Mouse (Mus musculus) cerebellum, postnatal 25 days (tissue): ENCODE measurements at regions not wholly inside any gene's neighbourhood (a gene's known extent, or its start where the extent isn't known, plus 50 kb on each side); places are given as distances from the start of the nearest gene placed in this dataset.
A peak's percentile ranks its signal among the peaks of the same experiment; 100 is the strongest.

Experiments used
- DNase-seq, 2 experiments: peaks; one replicate each; pipeline ENCODE4 v3.0.0; 2021; ENCODE audit warnings: mixed read lengths in 2 of 2

DNA sequence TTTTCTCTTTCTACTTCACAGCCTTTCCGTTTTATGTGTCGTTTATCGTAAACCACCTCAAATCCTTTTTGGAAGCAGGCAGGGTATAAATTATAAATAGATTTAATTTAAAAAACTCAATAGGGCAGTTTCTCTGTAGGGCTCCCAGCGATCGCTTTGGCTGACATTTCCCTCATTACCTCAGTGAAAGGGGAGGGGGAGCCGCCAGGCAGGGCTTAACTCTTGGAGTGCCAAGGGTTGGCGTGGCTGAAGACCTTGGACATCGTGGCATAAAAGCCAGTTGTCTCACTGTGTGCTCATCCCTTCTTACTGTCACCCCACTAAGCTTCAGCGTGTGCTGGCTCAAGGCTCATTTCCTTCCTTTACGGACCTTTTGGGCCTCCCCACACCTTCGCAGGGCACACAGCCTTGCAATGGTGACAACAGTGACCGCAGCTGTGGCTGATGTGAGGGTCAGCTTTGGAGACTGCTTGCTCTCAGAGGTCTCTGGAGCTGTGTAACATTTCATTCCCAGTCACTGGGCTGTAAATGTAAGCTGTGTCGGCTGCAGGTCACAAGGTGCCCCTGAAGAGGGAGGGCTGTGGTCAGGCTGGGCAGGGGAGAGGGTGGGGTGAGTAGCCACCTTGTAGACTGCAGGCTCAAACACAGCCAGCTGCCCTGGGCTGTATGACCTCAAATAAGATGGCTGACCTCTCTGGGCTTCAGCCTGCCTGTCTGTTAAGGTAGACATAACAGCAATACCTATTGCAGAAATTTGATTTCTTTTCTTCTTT, 81.6 kb upstream of the Stx16 start:
- DNase-seq = no peak

DNA sequence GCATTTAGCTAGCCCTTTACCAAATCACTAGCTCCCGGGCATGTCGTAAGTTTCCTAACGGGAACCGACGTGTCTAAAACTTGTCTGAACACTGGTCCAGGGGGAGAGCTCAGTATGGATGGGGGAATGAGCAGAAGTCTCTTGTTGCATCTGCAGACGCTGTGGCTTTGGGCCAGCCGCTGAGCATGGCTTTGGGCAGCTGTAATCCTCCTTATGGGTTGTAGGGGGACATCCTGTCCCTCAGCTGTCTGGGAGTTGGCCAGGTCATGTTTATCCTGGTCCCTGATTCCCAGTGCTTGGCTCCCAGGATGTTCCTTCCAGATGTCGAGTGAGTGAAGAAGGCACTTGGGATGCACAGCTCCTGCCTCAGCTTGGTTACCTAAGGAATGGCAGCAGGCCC, 71.4 kb upstream of the Stx16 start:
- no peak for DNase-seq

DNA sequence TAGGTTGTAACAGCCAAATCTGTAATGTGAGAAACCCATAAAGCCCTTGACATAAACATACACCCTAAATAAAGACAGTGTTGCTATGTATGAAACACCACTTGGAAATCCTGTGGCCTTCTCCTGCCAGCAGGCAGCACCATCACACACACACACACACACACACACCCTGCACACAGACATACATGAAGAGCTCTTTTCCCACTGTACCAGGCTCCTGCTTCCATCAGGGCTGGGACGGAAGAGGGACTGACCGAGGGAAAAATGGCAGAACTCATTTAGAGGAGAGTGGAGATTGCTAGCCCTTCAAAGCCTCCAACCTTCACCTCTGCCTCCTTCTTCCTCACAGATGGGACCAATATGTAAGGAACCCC, 68.1 kb upstream of the Stx16 start:
- no peak for DNase-seq

GRCm38 (mm10) chr2:174008350-174009218, 67.5 kb upstream of the Stx16 start:
- no peak for DNase-seq

GRCm38 (mm10) chr2:174010038-174010437, 66.1 kb upstream of the Stx16 start:
- no peak for DNase-seq

DNA sequence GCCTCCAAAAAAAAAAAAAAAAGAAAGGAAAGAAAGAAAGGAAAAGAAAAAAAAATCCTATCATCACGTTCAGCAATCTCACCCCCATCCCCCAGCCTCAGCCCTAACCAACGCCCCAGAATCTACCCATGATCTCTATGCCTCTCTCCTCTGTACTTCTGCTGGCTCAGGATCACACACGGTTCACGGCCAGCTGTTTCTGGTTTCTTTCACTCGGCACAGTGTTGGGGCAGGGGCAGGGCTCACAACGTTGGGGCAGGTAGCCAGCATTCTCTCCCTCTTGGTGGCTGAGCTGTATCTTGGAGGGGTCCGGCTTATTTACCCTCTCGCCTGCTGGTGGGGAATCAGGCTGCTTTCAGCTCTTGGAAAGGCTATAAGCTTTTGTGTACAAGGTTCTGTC, 64.7 kb upstream of the Stx16 start:
- DNase-seq = no peak

DNA sequence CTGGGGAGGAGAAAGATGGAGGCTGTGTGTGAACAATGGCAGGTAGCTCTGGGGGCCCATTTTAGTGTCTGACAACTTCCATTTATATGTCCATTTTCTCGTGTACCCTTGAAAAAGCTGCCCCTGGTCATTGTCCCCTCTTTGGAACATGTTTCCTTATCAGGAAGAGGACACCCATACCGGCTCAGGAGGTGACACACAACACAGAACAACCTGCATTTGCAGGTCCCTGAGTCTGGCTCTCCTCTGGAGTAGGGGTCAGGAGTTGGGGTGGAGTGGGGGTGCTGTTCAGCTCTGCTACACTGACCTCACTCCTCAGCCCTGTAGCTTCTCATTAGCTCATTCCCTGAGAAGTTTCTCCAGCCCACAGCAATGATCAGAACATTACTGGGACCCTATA, 61.7 kb upstream of the Stx16 start:
- no peak for DNase-seq

GRCm38 (mm10) chr2:174015283-174015682, 60.8 kb upstream of the Stx16 start:
- DNase-seq = peak in 1 of 2 experiments; percentile 12

DNA sequence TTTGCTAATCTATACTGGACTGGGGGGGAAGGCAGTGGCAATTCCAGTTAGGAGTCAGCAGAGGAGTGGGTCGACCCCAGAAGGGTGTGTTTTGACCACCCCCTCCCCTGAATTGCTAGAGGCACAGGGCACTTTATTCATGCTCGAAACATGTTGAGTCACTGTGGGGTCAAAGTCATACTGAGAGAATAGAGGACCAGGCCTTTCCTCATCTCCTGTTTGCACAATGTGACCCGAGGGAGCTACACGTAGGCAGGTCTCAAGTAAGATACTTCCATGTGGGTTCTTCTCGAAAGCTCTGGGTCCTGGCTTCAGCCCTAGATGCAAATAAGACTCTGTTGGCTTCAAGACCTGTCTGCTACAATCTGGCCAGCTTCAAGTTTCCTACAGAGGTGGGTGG, 60.0 kb upstream of the Stx16 start:
- DNase-seq = no peak

- no peak for DNase-seq
Observed at GRCm38 (mm10) chr2:174017042-174017441, 59.1 kb upstream of the Stx16 start.

DNA sequence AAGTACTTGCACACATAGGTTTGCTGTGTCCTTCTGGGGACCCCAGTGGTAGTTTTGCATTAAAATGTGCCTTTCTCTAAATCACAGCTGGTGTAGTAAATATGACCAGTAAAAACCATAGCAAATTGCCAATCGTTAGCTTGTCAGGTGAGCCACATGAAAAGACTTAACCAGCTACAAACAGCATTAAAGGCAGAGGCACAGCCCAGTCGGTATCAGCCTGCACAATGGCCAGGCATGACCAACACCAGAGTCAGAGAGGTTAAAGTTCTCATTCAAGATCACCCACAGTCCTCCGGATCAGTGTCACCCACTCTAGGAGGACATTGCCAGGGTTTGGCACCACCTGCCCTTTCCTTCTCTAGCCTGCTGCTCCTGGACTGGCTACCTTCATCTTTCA, 58.5 kb upstream of the Stx16 start:
- DNase-seq = no peak

GRCm38 (mm10) chr2:174018002-174018401, 58.1 kb upstream of the Stx16 start:
- DNase-seq = no peak

DNA sequence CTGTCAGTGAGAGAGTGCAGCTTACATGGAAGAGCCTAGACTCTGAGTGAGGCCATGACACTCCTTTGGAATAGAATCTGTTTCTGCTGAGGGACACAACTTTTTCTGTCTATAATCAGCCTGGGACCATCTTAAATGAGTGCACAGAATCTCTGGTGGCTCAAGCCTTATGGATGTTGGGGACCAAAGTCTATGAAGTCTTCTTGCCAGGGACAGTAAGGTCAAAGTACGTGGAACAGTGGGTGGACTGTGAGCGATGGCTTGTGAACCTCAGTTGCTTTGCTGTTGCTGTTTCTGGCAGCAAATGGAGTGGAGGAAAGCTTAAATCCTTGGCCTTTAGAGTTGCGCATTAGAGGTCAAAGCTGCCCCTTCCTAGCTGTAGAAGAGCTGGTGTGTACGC, 57.1 kb upstream of the Stx16 start:
- DNase-seq = no peak

GRCm38 (mm10) chr2:174019970-174020369, 56.1 kb upstream of the Stx16 start:
- DNase-seq = no peak

DNA sequence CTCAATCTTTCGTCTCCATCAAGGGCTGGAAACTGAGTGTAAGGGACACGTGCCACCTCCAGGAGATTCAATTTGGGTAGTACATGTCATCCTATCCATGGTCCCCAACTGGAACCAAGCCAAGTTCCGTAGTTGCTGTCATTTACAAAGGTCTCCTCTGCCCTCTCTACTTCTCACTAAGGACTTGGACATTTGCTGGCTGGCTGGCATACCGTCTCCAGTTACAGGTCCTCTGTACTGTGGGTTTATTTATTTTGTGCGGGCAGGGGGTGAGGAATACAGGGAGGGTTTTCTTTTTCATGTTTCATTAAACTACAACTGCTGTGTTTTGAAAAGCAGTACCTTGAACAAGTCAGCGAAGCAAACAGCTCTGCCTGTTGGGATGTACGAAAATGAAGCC, 55.7 kb upstream of the Stx16 start:
- DNase-seq = no peak

GRCm38 (mm10) chr2:174021538-174021937, 54.6 kb upstream of the Stx16 start:
- DNase-seq = no peak

DNA sequence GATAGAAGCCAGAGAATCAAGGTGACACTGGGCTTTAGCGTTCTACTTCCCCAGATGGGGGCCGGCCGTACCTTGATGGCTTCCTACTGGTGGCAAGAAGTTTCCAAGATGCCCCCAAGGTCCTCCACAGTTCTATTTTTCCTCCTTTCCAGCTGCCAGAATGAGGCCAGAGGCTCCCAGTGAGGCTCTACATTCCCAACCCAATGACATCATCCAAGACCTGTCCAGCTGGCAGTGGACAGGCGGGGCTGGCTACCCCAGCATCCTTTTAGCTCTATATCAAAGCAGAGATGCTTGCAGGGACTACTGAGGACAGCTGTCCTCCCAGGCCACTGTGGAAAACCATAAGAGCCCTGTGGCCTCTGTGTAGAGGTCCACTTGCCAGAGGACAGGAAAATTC, 53.8 kb upstream of the Stx16 start:
- DNase-seq = no peak

DNA sequence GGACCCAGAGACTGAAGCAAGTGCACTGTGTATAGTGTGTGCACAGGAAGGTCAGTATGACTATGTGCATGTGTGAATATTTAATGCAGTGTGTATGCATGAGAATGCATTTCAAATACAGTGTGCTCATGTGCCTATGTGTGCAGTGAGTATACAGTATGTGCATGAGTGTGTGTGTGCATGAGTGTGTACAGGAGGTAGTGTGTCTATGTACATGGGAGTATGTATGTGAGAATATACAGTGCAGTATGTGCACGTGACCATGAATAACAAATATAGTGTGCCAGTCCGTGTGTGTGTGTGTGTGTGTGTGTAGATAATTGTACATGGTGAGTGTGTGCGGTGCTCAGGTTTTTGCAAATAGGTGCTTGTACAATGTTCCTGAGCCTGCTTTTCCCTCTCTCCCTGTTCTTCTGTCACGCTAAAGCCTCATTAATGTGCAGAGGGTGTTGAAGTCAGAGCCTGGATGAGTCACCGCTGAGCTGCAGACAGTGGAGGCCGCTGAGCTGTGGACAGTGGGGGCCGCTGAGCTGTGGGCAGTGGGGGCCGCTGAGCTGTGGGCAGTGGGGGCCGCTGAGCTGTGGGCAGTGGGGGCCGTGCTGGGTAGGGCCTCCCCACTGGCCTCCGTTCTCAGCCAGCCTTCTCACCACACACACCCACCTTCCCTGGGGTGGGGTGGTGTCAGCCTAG, 50.8 kb upstream of the Stx16 start:
- DNase-seq = no peak
